Mouse (Mus musculus): ENCODE results near the gene Polh. TPM values are rescaled to one million over a fixed set of nuclear protein-coding genes. Genes with fewer than 3 reads are reported as not detected.

Gene Polh
- polyA plus RNA-seq, 1 experiment from 2014 or later = 12.6 TPM

DNA sequence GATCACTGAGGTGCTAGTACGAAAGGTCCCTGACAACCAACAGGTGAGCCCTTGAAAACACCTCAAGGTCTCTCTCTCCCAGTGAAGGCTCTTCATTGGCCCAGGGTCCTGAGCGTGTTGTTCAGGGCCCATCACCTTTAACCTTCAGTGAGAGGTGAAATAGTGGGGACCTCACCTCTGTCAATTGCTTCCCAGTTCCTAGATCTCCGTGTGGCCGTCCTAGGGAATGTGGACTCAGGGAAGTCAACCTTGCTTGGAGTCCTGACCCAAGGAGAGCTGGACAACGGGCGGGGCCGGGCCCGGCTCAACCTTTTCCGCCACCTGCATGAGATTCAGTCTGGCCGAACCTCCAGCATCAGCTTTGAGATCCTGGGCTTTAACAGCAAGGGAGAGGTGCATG lies 37.7 kb downstream of the Polh start:
- peaks cover 74% of the 10 kb centered on the region for H3K36me3 ChIP-seq
- no peak for DNase-seq (ENCODE audit: low spot score)
- no peaks in the 10 kb centered on the region for H3K9me3 ChIP-seq (replicated peaks)
- no peak overlapping the region for H3K27ac ChIP-seq (replicated peaks)
- no peak overlapping the region for H3K4me3 ChIP-seq
- WGBS = 96% methylated on average over 10 of the region's 10 CpGs
- peaks cover 27% of the 10 kb centered on the region for H3K4me1 ChIP-seq
- no peaks in the 10 kb centered on the region for H3K27me3 ChIP-seq (ENCODE audit: low read depth, poor library complexity, severe bottlenecking)

DNA sequence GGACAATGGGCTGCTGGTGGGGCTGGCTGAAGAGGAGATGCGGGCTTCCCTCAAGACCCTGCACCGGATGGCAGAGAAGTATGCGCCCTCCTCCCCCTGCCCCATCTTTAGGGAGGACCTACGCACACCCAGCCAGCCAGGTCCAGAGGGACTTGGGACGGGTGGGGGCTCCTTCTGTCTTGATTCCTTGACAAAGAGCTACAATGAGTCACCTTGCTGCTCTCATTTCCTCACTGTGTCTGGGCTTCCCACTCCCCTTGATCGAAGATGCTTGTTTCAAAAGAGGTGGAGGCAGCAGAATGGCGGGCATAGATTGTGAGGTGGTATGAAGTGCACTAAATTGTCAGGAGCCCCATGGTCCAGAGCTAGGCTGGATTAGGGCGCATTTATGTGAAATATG lies 38.1 kb downstream of the Polh start:
- no peak for DNase-seq (ENCODE audit: low spot score)
- Histone ChIP-seq H3K4me1 (peaks cover 32% of the 10 kb centered on the region), H3K9me3 (replicated peaks) (no peaks in the 10 kb centered on the region), H3K4me3 (no peak overlapping the region), H3K27ac (replicated peaks) (no peak overlapping the region), H3K27me3 (ENCODE audit: low read depth, poor library complexity, severe bottlenecking) (no peaks in the 10 kb centered on the region), H3K36me3 (peaks cover 69% of the 10 kb centered on the region)
- 93% methylated on average over 8 of the region's 8 CpGs for WGBS

DNA sequence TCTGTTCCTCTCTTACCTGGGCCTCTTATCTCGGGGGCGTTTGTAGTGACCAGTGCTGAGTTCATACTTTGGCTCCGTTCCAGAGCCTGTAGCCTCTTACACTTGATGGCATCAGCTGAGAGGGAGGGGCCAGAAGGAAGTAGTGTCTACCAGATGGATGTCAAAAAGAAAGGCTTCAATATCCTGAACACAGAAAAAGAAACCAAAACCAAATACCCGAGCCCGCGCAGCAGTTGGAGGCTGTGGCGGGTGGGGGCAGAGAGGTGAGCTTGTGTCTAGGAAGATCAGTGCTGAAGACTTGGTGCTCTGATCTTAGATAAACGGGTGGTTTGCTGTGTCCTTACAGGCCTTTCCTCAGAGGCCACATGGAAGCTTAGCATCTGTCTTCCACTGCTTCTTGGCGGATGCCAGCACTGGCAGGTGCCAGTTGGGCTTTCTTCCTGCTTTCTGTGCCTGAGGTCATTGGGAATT lies 39.5 kb downstream of the Polh start:
- no peaks in the 10 kb centered on the region for H3K27me3 ChIP-seq (ENCODE audit: low read depth, poor library complexity, severe bottlenecking)
- peaks cover 56% of the 10 kb centered on the region for H3K36me3 ChIP-seq
- no peak overlapping the region for H3K27ac ChIP-seq (replicated peaks)
- H3K4me1 ChIP-seq = peaks cover 32% of the 10 kb centered on the region
- H3K4me3 ChIP-seq = no peak overlapping the region
- no peaks in the 10 kb centered on the region for H3K9me3 ChIP-seq (replicated peaks)
- 89% methylated on average over 9 of the region's 9 CpGs for WGBS
- DNase-seq (ENCODE audit: low spot score) = no peak

DNA sequence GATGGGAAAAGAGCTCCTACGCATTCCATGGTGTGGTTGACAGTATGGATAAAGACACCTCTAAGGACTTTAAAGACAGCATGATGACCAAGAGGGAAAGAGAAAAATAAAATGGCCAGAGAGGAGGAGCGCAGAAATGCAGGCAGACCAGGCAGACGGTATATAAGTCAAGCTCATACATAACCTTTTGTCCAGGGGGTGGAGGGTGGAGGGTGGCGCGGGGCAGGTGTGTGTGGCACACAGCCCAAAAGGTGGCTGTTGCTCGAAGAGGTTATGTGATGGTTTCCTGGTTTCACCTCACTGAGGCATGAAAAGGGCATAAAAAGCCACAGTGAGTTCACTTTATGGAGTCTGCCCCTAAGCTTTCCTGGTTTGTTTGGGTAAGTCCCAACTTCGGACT lies 39.9 kb downstream of the Polh start:
- DNase-seq (ENCODE audit: low spot score) = no peak
- Histone ChIP-seq H3K27ac (replicated peaks) (no peak overlapping the region), H3K9me3 (replicated peaks) (no peaks in the 10 kb centered on the region), H3K36me3 (peaks cover 51% of the 10 kb centered on the region), H3K4me3 (peak overlapping the region; percentile 89; the same call in 1 of the 2 replicates), H3K4me1 (peaks cover 32% of the 10 kb centered on the region), H3K27me3 (ENCODE audit: low read depth, poor library complexity, severe bottlenecking) (no peaks in the 10 kb centered on the region)
- WGBS = 95% methylated on average over 7 of the region's 7 CpGs

DNA sequence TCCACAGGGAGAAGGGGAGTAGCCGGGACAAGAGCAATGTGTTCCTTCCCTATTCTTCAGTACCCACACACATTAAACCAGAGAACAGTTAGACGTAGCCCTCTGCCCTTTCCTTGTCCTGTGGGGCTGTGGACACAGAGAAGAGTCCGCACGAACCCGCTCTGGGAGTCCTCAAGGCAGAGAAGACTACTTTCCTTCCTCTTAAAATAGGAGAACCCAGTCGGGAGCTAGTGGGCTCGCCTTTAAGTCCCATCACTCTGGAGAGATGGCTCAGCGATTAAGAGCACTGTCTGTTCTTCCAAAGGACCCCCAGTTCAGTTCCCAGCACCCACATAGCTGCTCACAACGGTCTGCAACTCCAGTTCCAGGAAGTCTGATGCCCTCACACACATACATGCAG lies 40.7 kb downstream of the Polh start:
- no peak for DNase-seq (ENCODE audit: low spot score)
- H3K9me3 ChIP-seq (replicated peaks) = no peaks in the 10 kb centered on the region
- H3K4me3 ChIP-seq = peak overlapping the region; percentile 89
- H3K27me3 ChIP-seq (ENCODE audit: low read depth, poor library complexity, severe bottlenecking) = no peaks in the 10 kb centered on the region
- H3K27ac ChIP-seq (replicated peaks) = peak overlapping the region; percentile 92
- peaks cover 32% of the 10 kb centered on the region for H3K4me1 ChIP-seq
- peaks cover 43% of the 10 kb centered on the region for H3K36me3 ChIP-seq
- 51% methylated on average over 9 of the region's 9 CpGs for WGBS

DNA sequence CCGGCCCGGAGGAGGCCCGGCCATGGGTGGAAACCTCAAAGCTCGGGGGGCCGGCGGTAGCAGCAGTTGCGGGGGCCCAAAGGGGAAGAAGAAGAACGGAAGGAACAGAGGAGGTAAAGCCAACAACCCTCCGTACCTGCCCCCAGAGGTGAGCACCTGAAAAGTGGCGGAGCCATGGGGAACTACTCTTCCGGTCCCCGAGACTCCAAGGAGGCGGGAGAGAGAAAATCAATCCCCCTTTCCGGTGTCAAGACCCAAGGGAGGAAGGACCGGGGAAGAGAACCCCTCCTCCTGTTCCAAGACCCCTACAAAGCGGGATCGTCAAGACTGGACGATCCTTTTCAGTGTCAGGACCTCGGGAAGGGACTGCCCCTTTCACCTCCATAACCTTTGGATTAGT lies 41.3 kb downstream of the Polh start:
- under 1% methylated on average over 19 of the region's 19 CpGs for whole genome bisulfite sequencing
- no peak for DNase-seq (ENCODE audit: low spot score)

DNA sequence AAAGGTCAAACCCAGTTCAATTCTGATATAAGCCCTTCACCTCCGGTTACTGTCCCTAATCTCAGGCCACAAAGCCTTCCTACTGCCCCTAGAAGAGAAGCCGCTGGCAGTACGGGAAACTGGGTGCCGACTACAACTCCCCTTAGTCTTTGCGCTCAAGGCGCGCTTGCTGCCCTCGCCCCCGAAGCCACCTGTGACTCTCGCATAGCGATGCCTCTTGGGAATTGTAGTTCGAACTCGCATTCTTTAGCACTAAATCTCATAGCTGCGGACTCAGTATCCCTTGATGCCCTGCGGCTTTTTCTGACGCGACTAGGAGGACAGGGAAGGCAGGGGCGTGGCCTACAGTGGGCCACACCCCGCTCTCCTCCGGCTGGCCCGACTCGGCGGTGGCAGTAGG lies 41.8 kb downstream of the Polh start, which contains the start of gene Gtpbp2:
Gtpbp2 (plus strand) TSS at position 347 of the 400 bp plus-strand sequence.
- Histone ChIP-seq H3K4me1 (peaks cover 32% of the 10 kb centered on the region), H3K9me3 (replicated peaks) (no peaks in the 10 kb centered on the region), H3K27me3 (ENCODE audit: low read depth, poor library complexity, severe bottlenecking) (no peaks in the 10 kb centered on the region), H3K36me3 (peaks cover 33% of the 10 kb centered on the region), H3K4me3 (peak within 1 kb of the TSS; percentile 89), H3K27ac (replicated peaks) (peak within 1 kb of the TSS; percentile 92)
- DNase-seq (ENCODE audit: low spot score) = peak; percentile 96
- WGBS = 0% methylated on average over 23 of the region's 23 CpGs

More for the DNA sequence above, 41.3 kb downstream of the Polh start:
- Histone ChIP-seq H3K9me3 (replicated peaks) (no peaks in the 10 kb centered on the region), H3K27me3 (ENCODE audit: low read depth, poor library complexity, severe bottlenecking) (no peaks in the 10 kb centered on the region), H3K4me3 (peak overlapping the region; percentile 89), H3K36me3 (peaks cover 38% of the 10 kb centered on the region), H3K27ac (replicated peaks) (peak overlapping the region; percentile 92), H3K4me1 (peaks cover 32% of the 10 kb centered on the region)

DNA sequence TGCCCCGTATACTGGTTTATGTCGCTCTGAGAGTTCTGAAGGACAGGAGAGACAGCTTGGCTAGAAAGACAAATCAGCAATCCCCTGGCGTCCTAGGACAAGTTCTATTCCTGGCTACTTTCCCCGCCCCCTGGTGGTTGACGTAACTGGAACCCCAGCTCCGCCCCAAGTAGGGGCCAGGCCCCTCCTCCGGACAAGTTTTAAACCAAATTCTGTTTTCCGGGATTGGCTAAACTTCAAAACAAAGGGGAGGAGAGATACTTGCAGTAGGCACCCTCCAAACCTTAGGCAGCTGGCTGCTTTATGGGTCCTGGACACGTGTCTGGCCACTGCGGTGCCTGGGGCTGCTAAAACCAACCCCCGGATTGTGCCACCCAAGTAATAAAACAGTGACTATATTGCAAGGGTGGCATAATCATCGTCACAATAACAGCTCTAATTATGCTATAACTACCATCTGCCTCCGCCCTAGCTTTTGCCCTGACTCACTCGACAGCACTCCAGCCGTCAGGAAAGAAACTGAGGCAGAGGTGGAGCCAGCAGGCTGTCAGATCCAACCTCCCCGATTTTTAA lies 42.3 kb downstream of the Polh start:
- H3K27me3 ChIP-seq (ENCODE audit: low read depth, poor library complexity, severe bottlenecking) = no peaks in the 10 kb centered on the region
- no peaks in the 10 kb centered on the region for H3K9me3 ChIP-seq (replicated peaks)
- H3K36me3 ChIP-seq = peaks cover 28% of the 10 kb centered on the region
- H3K4me3 ChIP-seq = peak overlapping the region; percentile 89
- H3K27ac ChIP-seq (replicated peaks) = peak overlapping the region; percentile 92
- under 1% methylated on average over 16 of the region's 16 CpGs for WGBS
- DNase-seq (ENCODE audit: low spot score) = peak; percentile 86
- peaks cover 32% of the 10 kb centered on the region for H3K4me1 ChIP-seq

DNA sequence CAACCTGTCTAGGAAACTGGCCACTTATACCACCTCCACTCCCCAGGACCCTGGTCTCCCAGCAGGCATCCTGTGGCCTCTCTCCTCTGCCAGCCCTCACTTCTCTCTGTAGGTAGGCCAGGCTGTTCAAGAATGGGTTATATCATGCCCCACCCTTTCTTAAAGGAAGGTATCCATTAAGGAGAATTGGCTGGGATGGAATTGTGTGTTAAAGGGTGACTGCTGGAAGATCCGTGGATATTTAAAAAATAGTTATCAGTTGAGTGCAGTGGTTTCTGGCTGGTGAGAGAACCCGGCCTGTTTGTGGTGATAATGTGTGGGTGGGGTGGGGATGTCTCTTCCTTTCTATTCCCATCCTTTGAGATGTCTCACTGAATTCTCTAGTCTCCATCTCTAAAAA lies 43.2 kb downstream of the Polh start:
- WGBS = 77% methylated on average over 2 of the region's 2 CpGs
- Histone ChIP-seq H3K9me3 (replicated peaks) (no peaks in the 10 kb centered on the region), H3K4me1 (peaks cover 32% of the 10 kb centered on the region), H3K27me3 (ENCODE audit: low read depth, poor library complexity, severe bottlenecking) (no peaks in the 10 kb centered on the region), H3K27ac (replicated peaks) (no peak overlapping the region), H3K36me3 (peaks cover 18% of the 10 kb centered on the region), H3K4me3 (peak overlapping the region; percentile 89)
- DNase-seq (ENCODE audit: low spot score) = no peak

DNA sequence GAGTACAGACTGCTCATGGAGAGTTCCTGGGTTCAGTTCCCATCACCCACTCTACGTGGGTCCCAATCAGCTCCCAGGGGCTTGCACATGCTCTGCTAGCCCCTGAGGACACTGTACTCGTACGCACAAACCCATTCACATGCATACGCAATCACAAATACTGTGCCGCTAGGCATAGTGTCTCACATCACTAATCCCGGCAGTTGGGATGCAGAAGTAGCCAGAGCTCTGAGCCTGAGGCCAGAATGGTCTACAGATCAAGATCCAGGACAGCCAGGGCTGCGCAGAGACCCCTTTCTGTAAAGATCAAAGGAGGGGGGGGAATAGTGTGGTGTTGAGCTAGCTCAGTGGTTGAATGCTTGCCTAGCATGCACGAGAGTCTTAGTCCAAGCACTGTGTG lies 45.3 kb downstream of the Polh start:
- H3K27ac ChIP-seq (replicated peaks) = no peak overlapping the region
- DNase-seq (ENCODE audit: low spot score) = no peak
- H3K4me1 ChIP-seq = peaks cover 29% of the 10 kb centered on the region
- no peaks in the 10 kb centered on the region for H3K9me3 ChIP-seq (replicated peaks)
- no peaks in the 10 kb centered on the region for H3K36me3 ChIP-seq
- WGBS = 91% methylated on average over 8 of the region's 8 CpGs
- H3K27me3 ChIP-seq (ENCODE audit: low read depth, poor library complexity, severe bottlenecking) = no peaks in the 10 kb centered on the region
- no peak overlapping the region for H3K4me3 ChIP-seq

DNA sequence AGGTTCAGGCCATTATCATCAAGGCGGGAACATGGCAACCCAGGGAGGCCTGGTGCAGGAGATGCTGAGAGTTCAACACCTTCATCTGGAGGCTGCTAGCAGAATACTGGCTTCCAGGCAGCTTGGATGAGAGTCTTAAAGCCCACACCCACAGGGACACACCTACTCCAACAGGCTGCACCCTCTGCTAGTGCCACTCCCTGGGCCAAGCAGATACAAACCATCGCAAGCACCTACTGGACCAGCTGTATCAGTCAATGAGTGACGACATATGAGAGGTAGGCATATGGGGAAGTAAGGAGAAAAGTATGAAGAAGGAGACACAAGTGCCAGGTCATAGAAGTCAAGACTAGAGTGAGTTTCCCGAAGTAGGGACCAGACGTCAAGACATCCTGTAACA lies 45.8 kb downstream of the Polh start:
- H3K36me3 ChIP-seq = peaks cover 3% of the 10 kb centered on the region
- no peak overlapping the region for H3K27ac ChIP-seq (replicated peaks)
- no peak overlapping the region for H3K4me3 ChIP-seq
- peaks cover 25% of the 10 kb centered on the region for H3K4me1 ChIP-seq
- DNase-seq (ENCODE audit: low spot score) = no peak
- WGBS = 87% methylated on average over 5 of the region's 5 CpGs
- H3K27me3 ChIP-seq (ENCODE audit: low read depth, poor library complexity, severe bottlenecking) = no peaks in the 10 kb centered on the region
- H3K9me3 ChIP-seq (replicated peaks) = no peaks in the 10 kb centered on the region

DNA sequence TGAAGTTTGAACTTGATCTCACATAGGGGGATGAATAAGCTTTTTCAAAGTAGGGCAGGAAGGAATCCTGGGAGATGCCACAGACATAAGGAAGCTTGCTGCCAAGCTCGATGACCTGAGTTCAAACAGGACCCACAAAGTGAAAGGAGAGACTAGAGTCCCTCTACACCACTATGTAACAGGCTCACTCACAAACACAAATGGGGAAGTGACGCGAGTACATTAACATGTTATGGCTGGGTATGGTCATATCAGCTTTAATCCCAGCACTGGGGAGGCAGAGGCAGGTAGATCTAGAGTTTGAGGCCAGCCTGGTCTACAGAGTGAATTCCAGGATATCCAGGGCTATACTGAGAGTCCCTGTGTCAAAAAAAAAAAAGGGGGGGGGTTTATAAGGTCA lies 48.1 kb downstream of the Polh start:
- H3K9me3 ChIP-seq (replicated peaks) = no peaks in the 10 kb centered on the region
- H3K4me3 ChIP-seq = no peak overlapping the region
- no peak overlapping the region for H3K27ac ChIP-seq (replicated peaks)
- H3K27me3 ChIP-seq (ENCODE audit: low read depth, poor library complexity, severe bottlenecking) = no peaks in the 10 kb centered on the region
- DNase-seq (ENCODE audit: low spot score) = no peak
- H3K36me3 ChIP-seq = peaks cover 14% of the 10 kb centered on the region
- H3K4me1 ChIP-seq = peaks cover 13% of the 10 kb centered on the region
- WGBS = 92% methylated on average over 3 of the region's 3 CpGs

DNA sequence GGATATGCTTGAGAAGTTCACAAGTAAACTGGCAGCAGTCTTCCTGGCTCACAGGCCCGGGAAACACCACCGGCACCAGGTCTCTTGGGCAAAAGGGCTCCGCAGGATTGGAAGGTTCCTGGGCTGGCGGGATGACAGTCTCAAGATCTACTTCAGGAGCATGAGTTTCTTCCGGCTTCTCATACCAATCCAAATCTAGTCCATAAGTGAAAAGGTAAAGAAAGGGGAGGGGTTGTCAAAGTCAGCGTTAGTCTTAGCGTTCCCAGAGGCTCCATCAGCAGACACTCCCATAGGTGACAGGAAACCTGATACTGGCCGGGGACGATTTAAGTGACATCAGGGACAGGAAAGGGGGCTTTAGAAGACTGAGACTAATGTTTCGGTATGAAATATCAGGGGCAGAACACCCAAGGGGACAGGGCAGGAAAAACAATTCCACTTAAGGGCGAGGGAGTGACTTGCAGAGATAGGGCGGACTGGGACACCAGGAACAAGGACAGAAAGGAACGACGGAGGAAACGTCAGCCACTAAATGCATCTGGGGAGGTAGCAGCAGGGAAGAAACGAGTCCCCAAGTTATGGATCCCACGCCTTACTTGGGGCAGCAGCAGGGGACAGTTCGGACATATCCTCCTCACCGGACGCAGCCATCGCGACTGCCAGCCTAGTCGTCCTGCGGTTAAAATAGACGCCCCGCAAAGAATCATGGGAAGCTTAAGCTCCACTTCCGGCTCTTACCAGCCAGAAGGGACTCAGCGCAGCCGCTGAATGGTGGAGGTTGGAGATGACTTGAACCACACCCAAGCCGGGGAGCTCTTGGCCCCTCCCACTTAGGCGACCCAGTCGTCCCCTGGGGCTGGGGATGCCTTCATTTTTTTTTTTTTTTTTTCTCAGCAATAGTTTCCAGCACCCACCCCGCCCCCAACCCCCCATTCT lies 49.3 kb downstream of the Polh start, which contains the start of gene Mad2l1bp:
Mad2l1bp (minus strand) TSS at position 707 of the 936 bp plus-strand sequence.
- H3K36me3 ChIP-seq = peaks cover 26% of the 10 kb centered on the region
- no peaks in the 10 kb centered on the region for H3K9me3 ChIP-seq (replicated peaks)
- peaks cover 13% of the 10 kb centered on the region for H3K4me1 ChIP-seq
- 9% methylated on average over 33 of the region's 33 CpGs for WGBS
- H3K4me3 ChIP-seq = peak within 1 kb of the TSS; percentile 81
- peak; percentile 88 for DNase-seq (ENCODE audit: low spot score)
- H3K27me3 ChIP-seq (ENCODE audit: low read depth, poor library complexity, severe bottlenecking) = no peaks in the 10 kb centered on the region
- peak within 1 kb of the TSS; percentile 88 for H3K27ac ChIP-seq (replicated peaks)
